Mouse (Mus musculus): ENCODE results near the gene Rara.

DNA sequence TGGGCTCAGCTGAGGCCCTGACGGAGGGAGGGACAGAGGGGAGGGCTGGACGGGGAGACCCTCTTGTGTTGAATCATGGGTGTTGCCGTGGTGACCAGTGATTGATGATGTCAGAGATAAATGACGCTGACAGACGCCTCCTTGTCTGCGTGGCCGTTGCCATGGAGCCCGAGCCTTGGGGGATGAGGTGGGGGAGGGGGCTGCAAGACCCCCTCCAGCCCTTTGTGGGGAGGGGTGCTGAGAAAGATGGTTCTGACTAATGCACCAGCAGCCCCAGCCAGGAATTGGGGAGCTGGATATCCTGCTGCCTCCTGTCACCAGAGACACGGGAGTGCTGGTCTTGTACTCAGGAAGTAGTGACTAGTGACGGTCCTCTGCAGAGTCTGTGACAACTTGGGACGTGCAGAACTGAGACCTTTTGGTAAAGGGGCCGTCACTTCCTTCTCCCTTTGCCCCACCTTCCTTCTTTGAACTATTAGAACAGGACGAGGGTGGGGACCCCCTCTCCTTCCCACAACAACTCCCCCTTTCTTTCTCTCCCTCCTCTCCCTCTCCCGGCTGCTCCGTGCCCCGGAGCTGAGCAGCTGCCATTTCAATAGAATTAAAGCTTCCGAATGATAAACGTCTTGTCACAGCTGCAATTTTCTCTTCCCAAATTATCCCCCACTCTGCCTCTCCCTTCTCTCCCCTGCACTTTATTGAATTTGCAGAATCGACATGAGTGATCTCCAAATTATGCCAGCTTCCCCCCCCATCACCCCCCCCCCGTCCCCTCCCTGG lies 41.3 kb downstream of the Rara start:
- TF ChIP-seq CTCF (conservative IDR thresholded peaks at IDR 0.05; ENCODE audit: insufficient read depth, insufficient read length, low read depth, low read length) (no peak), POLR2A (IDR thresholded peaks at IDR 0.05; ENCODE audit: low read depth, low read length) (no peak)

Measured in kidney, adult 2 months (tissue).